Mouse (Mus musculus): ENCODE data around the gene 2410004B18Rik.
"Not testable (repeated sequence)": the region's sequence is repeated elsewhere in the genome, so short reads cannot be mapped to it uniquely, and the experiment has no call there.

2410004B18Rik gene

DNA sequence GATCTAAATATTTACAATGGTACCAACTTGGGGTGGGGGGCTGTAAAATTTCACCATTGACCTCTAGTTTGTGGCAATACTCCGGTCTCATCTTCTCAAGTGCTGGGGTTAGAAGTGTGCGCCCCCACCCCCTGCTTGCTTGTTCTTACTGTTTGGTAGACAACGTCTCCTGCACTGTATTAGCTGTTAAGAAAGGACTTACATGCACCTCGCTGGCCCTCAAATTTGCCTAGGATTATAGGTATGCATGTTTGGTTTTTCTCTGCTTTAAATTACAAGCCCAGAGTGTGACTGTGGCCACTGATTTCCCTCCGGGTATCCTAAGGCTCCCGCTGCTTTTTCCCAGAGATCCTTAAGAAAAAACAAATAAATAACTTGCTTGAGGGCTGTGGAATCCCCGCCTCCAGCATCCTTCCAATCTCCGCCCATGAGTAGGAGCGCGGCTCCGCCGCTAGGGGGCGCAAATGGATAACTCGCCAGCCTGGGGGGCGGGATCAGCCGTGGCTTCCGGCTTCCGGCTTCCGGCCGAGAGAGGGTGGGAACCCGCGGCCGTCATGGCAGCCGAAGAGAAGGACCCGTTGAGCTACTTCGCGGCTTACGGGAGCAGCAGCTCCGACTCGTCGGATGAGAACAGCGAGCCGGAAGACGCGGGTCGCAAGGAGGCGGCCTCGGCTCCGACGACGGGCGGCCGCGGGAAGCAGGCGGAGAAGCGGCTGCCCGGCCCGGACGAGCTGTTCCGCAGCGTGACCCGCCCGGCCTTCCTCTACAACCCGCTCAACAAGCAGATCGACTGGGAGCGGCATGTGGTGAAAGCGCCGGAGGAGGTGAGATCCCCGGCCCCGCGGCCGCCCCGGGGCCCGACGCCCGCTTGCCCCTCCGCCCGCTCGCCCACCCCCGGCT is at the start of gene 2410004B18Rik:
TSS of gene 2410004B18Rik (plus strand) at position 510 of the 900 bp plus-strand sequence.
- no peak for DNase-seq (ENCODE audit: extremely low read depth, low read depth, low spot score)

DNA sequence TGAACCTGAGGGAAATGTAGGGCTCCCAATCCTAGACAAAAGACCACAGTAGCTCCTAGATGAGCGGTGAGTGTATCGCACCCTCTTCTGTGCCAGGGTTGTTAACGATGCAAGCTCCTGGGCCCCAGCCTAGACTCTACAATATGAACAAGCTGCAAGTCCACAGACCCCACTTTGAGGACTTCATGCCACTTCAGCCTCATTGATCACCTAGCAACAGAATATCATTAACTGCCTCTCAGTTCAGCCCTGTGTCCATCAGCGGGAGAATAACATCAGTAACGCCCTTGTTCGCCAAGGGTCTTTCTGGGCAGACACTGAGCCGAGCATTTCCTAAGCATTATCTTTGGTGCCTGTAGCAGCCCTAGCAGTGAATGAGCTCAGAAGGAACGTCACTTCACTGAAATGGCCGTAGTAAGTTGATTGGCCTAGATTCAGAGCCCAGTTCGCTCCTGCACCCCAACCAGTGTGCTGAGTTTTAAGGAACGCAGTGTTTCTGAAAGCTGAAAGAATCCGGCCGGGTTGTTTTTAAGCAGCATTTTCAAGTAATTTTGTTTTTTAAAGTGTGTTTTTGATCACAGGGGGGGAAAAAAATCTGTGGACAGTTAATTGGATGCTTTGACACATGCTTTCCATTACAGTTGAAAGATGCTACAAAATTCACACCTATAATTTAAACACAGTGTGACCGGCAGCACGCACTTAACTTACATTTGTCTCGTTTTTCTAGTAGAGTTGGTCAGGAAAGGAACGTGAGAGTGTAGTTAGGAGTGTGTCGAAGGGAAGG is 47.3 kb upstream of the 2410004B18Rik start:
- no peak for DNase-seq (ENCODE audit: extremely low read depth, low read depth, low spot score)

DNA sequence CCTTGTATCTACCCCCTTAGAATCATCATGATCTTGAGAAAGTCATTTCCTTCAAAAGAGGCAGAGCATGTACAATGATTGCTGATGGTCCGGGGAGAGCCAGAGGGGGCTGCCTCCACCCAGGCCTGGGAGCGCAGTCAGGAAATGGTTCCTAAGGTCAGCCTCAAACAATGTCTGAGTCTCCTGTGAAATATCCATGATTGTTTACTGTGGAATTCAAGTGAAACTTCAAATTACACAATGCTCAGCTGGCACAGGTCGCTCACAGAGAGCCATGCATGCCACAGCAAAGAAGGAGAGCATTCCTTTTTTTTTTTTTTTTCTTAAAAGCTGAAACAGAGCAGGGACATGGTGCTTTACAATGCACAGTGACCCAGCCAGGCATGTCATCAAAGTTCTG is 45.4 kb upstream of the 2410004B18Rik start:
- DNase-seq (ENCODE audit: extremely low read depth, low read depth, low spot score): no peak

DNA sequence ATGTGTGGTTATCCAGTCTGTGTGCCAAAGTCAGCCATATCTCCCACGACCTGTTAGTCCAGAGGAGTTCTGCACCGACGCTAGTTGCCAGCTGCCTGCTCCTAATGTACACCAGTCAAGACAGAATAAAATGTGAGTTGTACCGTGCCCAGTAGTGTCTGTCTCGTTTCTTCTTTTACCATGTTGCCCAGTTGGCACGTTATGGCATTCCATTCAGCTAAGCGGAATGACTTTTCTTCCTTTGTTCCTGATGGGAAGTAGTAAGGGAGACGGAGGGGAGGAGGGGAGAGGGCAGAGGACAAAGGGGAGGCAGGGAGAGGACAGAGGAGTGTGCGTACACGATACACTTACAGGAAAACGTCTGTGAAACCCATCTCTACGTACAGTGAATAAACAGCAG is 43.7 kb upstream of the 2410004B18Rik start:
- DNase-seq (ENCODE audit: extremely low read depth, low read depth, low spot score): no peak

DNA sequence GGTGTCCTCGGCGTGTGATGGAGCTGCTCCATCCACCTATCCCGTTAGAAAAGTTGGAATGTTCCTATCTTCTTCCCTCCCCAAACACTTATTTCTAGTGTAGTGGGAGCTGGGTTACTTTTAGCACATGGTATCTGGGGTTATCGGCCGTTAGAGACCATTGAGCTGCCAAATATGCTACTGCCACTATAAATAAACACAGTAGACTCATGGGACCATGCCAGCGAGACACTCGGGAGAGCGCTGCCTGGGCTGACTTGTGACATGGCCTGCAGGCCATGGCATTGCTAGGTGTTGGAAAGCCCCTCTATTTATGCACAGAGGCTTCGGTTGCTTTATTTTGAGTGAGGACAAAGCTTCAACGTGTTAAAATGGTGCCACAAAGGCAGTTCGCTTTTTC is 40.1 kb upstream of the 2410004B18Rik start:
- DNase-seq (ENCODE audit: extremely low read depth, low read depth, low spot score): no peak

DNA sequence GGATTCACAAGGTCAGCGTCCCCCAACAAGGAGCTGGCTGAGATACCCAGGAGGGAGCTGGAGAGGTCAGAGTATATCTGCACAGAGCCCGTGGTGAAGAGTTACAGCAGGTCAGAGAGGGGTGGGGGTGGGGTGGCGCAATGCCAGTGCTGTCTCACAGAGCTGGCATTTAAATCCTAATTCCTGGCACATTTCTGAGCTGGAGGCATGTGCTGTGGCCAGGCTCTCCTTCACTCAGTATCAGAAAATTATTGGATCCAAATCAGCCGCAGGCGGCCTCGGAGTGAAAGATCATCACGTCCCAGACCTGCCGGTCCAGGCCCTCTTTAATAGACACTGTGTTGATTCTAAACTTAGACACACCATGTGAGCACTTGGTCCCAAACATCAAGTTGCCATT is 38.0 kb upstream of the 2410004B18Rik start:
- no peak for DNase-seq (ENCODE audit: extremely low read depth, low read depth, low spot score)

DNA sequence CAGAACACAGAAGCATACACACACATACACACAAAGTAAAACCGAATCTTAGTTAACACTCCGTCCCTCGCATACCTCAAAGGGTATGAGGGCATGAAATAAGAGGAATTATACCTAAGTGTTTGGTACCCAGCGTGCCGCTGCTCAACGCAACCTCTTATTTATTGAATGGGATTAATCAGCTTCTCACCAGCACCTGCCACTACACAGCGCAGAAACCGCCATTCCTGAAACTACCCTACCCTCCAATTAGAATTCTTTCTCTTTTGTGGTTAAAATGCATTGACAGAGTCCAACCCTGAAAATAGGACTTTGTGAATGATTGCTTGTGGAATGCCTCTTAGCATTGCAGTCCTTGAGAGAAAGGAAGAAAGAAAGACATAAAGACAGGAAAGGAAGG is 34.3 kb upstream of the 2410004B18Rik start:
- DNase-seq (ENCODE audit: extremely low read depth, low read depth, low spot score): no peak

DNA sequence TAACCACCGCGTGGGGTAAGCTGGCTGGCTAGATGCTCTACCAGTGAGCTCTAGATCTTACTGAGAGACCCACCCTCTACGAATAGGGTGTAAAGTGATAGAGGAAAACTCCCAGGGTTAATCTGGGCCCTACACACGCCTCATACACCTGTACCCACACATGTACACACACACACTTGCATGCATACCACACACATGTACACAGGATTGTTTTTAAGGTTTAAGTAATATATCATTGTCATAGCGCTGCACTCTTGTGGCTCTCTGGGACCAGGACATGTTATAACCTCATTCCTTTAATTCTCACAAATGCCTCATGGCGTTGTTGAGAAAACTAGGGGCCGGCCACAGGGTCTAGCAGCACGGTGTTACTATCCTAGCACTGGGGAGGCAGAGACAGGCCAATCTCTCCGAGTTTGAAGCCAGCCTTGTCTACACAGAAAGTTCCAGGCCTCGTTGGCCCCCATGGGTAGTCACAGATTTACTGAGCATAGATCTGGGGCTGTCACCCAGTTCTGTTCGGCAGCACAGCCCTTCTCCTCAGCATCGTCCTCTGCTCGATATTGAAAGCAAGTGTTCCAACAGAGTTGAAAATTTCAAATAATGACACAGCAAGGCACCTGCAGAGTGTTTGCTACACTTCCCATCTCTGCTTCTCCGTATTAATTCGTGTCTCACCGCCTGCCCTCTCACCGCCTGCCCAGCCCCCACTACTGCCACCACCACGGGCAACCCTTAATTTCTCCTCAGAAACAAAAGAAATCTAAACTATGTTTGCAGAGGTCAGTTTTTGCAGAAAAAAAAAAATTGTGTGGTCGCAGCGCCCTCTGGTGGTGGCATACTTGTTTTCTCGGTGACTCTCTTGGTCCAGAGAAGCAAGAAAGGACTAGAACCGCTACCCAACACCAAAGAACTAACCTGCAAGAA is 32.7 kb upstream of the 2410004B18Rik start:
- DNase-seq (ENCODE audit: extremely low read depth, low read depth, low spot score): no peak

DNA sequence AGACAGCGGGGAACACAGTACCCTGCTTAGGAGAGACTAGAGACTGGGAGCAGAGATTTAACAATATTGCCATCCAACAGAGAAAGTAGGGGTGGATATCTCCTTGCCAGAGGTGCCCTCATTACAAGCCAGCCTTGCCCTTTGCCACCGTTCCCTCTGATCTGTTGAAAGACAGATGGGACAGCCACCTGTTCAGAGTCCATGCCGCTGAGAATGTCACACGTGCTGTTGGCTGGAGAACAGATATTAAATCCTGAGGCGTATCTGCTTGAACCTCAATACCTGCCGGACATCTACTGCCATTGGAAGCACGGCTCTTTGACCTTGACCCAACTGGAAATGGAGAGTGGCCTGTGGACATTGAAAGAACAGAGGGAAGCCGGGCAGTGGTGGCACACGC is 31.2 kb upstream of the 2410004B18Rik start:
- no peak for DNase-seq (ENCODE audit: extremely low read depth, low read depth, low spot score)

DNA sequence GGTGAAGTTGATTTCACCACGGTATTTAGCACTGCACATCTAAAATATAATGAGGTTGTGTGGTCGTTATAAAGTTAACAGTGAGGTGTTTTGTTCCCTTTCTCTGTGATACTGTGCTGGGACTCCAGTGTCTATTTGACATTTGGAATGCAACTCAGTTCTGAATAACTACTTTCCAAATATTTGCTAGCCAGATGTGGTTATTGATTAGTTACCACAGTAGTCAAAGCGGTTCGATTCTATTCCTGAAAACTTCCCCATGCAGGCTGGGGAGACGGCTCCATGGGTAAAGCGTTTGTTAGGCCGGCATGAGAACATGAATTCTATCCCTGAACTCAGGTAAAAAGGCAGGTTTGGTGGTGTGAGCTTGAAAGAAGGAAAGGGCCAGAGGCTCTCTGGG is 25.3 kb upstream of the 2410004B18Rik start:
- DNase-seq (ENCODE audit: extremely low read depth, low read depth, low spot score): no peak

DNA sequence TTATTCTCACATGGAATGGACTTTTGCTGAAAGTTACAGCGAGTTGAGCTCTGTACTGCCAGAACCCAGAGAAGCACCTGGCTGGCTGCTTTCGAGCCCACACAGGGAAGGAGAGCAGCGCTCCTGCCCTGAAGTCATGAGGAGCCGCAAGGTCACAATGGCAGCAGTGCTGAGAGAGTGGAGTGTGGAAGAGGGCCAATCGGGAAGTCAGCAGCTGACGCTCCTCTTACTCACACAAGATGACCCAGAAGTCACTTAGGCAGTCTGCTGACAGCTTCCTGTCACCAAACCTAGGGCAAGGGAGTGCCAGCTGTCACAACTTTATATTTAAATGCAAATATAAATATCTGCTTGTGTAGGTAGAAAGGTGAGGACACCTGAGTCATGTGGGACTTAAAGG is 24.6 kb upstream of the 2410004B18Rik start:
- no peak for DNase-seq (ENCODE audit: extremely low read depth, low read depth, low spot score)

DNA sequence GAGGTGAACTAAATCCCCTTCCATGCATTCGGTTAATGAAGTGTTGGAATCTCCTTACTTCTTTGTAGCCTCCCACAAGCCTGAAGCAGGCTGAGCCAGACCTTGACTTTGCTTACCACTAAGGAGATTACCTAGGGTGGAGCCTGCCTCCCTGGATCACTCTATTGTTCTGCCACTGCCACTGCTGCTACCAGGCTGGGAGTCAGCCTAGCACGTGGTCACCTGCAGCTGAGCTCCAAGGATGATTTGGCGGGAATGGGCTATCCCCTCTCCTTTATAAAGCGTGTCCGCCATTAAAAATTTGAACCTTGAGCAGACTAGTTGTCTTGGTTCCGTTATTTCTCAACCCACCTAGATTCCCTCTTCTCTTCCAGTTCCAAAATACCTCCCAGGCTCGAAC is 23.9 kb upstream of the 2410004B18Rik start:
- not testable (repeated sequence) for DNase-seq (ENCODE audit: extremely low read depth, low read depth, low spot score)

DNA sequence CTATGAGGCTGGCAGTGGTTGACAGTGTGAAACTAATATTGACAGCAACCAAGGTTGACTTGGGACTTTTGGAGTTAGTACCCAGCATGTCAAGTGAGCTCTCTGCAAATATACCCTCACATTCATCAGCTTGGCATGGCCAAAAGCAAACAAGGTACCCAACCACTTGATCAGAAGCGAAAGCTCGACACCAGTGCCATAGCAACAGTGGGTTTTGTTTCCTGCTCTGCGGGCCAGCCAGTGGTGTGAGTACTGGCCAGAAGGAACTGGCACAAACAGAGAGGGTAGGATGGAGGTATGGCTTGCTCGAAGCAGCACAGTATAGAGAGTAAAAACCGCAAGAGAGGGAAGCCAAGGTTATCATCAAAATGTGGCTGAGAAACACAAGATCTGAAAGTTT is 21.4 kb upstream of the 2410004B18Rik start:
- no peak for DNase-seq (ENCODE audit: extremely low read depth, low read depth, low spot score)

DNA sequence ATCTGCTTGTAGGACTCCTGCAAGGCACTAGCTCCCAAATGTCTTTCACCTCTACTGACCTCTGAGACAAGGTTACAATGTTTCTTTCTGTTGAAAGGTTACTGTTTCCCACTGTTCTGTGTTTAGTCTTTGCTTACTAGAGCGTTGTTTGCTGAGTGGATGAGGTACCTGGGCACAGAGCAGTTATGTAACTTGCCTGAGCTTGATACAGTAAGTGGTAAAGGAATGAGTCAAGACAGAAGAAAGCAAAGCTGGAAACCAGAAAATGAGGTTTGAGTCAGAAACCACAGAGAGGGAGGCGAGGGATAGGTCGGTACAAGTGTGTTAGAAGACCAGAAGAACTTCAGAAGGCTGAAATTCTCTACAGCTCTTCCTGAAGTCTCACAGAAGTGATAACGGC is 21.0 kb upstream of the 2410004B18Rik start:
- DNase-seq (ENCODE audit: extremely low read depth, low read depth, low spot score): no peak

DNA sequence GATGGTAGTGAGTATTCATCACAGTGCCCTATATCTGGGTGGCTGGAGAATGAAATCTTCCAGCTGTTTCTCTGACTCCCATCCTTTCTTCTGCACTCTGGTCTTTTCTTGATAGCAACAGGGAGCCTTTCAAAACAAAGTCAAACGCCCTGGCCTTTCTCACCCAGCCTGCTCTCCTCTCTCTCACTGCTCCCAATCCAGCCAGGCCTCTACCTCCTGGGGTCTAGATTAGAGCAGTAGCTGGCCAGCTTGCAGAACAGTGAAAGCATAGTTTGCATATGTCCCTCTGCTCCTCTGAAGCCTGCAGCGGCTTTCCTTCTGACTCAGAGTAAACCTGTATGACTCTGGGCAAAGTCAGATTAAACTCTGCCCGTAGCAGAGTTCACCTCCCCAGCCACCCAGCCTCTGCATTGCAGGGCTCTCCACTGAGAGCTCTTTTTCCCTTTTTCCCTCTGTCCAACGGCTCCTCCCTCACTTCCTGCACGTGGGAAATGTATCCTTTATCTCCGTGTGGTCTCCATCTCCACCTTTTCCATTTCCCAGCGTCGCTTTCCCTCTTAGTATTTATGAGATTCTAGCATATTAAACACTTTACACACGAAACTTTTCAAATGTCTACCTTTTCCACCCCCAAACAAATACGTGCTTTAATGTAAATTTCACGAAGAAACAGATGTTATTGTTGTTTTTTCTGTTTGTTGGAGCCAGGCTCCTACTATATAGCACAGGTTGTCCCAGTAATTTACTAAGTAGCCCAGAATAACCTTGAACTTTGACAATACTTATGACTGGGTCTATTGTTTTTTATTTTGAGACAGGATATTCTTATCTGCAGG is 15.6 kb upstream of the 2410004B18Rik start, which contains the start of gene Bcl10:
TSS of gene Bcl10 (plus strand) at position 786 of the 836 bp plus-strand sequence.
- no peak for DNase-seq (ENCODE audit: extremely low read depth, low read depth, low spot score)

DNA sequence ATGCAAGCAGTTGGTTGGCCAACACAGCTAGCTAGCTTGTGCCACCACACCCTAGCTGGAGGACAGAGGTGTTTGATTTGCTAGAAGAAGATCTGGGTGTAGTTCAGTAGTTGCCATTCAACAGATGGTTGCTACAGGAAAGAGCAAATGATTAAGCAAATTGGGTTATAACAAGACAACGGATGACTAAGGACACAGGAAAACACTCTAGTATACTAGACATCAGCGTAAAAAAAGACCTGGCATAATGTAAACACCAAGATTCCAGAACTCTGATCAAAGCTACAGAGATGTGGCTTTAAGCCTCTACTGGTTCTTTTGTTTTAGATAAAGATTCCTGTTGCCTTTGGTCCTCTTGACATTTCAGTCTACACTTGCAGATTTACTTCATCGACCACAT is 14.8 kb upstream of the 2410004B18Rik start:
- no peak for DNase-seq (ENCODE audit: extremely low read depth, low read depth, low spot score)

DNA sequence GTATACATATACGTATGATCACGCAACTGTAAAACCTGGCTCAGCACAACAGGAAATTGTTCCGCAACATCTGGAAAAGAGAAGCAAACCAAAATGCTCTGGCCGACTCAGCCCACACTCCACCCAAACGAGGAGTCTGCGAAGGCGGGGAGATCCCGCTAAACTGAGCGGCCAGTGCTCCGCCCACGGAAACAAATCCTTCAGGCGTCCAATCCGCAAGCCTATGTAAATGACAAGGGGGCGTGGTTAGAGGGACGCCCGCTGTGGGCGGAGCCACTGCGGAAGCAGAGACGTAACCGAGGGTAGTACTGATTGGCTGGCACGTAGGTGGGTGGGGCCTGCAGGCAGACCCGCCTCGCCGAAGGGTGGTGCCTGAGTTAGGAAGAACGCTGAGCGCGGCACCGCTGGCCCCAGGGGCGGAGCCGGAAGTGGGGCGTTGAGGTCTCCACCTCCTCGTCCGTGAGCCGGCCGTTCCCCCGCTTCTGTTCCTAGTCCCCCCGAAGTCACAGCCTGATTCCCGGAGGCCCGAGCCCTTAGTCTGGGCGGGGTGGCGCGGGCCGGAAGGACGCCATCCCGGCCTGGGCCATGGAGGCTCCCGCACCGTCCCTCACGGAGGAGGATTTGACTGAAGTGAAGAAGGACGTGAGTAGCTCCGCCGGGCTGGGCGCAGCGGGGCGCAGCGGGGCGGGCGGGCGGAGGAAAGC is 13.8 kb upstream of the 2410004B18Rik start:
- DNase-seq (ENCODE audit: extremely low read depth, low read depth, low spot score): peak; percentile 95

DNA sequence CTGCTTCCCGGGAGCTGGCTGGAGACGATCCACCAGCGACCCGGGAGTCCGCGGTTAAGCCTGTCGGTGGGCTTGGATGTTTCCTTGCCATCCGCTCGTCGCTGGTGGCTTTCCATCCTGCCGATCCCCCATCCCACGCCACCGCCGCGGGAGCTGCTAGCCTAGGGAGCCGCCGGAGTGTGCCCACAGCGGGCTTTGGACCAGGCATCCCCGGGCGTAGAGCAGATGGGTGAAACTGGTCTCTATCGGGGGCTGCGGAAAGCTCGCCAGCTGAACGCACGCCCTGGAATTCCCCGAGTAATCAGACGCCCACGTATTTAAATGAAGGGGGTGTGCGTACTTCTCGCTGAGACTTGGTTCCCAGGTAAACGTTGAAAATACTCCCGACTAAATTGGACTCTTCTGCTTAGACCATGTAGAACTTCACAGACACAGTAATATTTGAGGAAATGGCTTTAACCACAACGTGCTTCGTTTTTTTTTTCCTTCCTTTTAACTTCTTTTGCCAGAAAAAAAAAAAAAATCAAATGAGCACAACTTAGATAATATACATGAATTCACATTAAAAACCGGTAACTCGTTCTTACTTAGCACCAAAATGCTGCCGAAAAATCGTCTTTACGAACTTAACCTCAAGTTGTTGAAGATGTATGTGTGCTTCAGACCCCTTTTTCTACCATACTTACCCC is 13.0 kb upstream of the 2410004B18Rik start:
- no peak for DNase-seq (ENCODE audit: extremely low read depth, low read depth, low spot score)

DNA sequence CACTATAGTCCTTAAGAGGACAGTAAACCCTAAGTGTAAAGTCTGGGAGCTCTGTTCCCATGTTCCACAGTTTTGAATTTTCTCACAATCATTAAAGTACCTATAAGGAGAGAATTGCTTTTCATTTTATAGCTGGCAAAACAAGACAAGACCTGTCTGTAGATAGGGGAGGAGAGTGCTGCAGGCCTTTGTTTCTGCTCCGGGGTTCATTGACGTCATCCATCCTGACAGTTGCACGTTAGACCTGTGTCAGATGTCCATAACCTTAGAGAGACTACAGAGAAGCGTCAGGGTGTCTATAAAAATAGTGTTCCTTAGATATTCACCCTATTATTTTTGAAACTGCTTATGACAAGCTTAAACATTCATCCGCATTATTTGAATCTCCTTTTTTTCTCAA is 12.3 kb upstream of the 2410004B18Rik start:
- no peak for DNase-seq (ENCODE audit: extremely low read depth, low read depth, low spot score)

All from fat pad, adult 2 months (tissue).